Mouse (Mus musculus): ENCODE data around the gene Casz1.

Casz1 gene

DNA sequence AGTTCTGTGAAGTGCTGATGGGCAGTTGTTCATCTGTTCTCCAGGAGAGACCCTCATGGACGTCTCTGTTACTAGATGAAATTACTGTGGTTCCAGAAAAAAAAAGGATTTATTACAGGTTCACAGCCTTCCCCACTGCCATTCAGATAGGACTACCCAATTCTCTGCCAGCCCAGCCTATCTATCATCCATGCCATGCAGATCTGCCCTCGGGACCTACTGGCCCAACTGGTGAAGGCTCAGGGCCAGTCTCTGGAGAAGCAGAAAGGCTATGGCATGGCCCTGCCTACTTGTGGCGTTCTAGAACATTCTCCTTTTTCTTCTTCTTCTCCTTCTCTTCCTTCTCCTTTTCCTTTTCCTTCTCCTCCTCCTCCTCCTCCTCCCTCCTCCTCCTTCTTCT, 75.4 kb downstream of the Casz1 start:
- no peak for DNase-seq

DNA sequence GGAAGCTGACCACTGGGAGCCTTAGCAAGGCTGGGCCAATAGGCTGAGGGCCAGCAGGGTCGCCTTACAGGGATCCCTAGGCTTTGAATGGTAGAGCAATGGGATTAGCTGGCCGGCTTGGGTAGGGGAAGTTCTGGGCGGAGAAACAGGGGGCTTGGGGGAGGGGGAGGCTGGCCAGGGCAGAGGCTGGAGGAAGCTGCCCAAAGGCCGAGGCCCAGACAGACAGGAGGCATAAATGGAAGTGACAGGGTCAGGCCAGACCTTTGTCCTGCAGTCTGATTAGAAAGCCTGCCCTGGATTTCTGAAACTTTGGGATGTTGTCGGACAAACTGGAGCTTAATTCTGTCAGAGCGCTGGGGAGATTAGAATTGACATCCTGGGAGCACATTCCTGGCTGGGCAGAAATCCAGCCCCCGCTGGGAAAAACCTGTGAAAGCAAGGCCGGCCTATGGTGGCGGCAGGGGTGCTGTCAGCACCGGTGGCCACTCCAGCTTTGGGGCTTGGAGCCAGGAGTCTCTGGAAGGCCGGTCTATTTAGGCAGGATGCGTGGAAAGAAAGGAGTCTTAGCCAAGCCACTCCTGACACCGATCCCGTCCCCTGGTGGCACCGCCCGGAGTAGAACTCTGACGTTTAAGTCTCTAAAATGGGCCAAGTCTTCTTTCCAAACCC, 76.9 kb downstream of the Casz1 start:
- no peak for DNase-seq

DNA sequence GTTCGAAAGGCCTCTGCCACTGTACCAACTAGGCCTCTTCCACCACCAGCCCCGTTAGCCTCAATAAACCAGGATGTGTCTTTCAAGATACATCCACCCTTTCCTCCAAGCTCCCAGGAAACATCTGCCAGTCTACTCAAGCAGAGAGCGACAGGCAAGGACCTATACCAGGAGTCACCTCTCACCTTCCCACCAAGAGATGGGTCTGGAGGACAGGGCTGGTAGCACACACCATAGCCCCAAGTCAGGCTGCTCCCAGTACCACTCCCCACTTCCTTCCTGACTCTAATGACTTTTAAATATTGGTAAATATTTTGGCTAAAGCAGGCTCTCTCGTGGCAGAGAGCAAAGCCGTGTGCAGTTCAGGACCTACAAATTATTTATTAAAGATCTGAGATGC, 77.6 kb downstream of the Casz1 start:
- DNase-seq: no peak

DNA sequence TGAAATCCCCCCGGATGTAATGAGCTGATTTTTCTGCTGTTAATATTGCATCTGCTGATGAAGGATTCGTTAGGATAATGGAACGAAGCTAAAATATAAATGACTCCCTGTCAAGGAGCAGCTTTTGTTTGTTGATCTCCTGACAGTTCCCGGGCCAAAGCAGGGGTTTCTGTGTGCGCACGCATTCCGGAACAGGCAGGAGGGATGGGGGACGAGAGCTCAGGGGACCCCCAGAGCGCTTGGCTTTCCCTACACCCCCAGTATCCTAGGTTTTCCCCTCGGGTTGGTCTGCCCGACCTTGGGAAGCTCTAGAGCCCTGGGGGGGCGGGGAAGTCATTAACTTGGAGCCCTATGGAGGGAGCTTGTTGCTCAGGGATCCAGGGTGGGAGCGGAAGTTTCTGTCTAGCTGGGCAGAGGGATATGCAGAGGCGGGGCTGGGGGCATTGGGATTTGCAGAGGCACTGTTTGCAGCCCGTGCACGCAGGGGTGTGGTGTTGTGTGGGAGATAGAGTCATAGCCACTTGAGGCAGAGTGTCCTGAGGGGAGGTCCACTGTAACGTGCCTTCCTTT, 78.2 kb downstream of the Casz1 start:
- DNase-seq: no peak

DNA sequence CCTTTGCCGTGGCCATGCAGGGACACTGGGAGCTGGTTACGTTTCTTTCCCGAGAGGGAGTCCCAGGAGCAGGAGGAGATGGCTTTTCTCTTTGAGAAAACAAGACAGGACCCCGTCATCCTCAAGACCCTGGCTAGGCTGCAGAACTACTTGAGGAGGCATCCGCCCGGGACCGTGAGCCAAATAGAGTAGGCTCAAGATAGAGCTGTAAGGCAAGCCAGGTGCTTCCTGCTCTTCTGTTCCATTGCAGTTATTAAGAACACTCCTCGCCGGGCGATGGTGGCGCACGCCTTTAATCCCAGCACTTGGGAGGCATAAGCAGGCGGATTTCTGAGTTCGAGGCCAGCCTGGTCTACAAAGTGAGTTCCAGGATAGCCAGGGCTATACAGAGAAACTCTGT, 80.4 kb downstream of the Casz1 start:
- DNase-seq: no peak

DNA sequence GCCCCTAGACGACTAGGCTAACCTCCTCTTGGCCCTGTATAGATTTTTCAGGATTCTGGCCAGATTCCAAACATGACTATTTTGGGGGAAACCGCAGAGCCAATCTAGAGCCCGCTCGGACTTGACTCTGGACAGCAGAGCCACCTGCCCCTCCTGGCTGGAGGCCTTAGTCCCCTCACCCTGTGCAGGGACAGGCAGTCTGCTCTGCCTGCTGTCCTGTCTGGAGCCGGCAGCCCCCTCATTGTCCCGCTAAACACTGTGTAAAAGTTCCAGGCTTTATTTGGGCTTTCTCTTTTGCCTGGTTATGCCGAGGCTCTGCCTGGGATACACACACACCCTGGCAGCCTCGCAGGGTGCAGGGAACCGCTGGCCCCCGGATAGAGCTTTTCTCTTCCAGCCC, 81.2 kb downstream of the Casz1 start:
- no peak for DNase-seq

DNA sequence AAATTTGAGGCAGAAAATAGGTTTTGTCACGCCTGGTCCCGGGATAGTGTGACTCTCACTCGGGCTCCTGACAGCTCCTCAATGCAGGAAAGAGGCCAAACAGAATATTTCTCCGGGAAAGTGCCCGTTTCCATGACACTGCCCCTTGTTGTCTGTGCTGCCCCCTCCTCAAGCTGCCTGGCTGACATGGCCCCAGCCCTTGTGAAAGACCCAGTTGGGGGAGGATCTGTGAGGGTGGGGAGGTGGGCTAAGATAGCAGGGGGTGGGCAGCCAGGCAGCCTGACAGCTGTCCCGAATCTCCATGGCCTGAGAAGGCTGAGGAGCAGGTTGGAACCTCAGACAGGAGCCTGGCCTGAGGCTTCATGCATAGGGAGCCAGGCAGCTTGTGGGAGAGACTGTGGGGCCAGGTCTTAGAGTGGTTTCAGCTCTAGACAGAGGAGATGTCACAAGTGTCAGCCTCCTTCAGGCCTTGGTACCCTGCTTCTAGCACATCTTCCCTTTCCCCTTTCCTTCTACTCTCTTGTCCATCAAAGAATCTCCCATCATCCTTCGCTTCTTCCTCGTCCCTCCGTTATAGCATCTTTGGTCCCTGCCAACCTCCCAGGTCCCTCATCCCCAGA, 81.8 kb downstream of the Casz1 start:
- DNase-seq: no peak

DNA sequence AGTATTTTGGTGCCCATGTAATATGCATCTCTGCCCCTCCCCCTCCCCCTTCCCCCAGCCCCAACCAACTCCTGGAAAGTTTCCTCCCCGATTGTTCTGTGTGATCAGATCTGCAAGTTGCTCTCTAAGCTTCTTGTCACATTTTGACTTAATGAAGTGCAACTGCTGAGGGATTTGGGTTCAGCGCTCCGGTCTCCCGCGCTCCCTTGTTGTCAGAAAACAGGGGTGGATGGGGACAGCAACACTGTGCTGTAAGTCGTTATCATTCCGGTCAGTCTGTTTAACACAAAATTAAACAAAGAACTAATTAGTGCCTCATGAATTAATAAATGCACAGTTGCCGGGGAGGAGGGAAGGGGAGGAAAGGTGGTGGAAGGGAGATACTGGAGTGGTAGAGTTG, 84.0 kb downstream of the Casz1 start:
- no peak for DNase-seq

DNA sequence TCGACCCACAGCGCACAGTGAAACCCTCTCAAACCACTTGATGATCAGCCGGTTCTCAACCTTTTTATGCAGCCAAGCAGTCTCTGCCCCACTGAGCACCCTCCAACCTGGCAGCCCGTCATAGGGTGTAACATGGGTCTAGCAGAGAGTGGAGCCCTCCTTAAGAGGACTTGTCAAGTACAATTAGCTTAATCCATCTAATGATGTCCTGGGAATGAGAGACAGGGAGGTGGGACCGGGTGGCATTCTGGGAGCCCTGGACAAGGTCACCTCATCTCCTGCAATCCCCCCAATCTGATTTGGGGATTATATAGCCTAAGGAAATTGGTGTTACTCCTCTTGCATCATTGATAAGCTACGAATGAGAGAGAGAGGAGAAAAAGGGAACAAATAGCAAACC, 84.8 kb downstream of the Casz1 start:
- DNase-seq: no peak

DNA sequence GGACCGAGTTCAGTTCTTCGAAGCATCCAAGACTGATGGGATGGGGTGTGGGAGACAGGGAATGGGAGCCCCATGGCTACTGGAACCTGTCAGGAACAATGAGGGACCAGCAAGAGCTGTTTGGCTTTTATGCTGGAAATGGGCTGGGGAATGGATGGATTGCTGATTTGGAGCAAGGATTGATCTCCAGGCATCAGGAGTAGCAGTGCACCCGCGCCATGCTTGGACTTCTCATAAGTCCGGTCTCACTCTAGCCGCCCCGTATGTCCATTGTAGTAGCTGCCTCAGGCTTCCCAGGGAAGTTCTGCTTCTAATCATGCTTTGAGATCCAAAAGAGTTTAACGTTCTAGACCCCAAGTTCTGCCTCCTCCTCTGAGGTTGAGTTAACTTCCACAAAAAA, 86.2 kb downstream of the Casz1 start:
- no peak for DNase-seq

DNA sequence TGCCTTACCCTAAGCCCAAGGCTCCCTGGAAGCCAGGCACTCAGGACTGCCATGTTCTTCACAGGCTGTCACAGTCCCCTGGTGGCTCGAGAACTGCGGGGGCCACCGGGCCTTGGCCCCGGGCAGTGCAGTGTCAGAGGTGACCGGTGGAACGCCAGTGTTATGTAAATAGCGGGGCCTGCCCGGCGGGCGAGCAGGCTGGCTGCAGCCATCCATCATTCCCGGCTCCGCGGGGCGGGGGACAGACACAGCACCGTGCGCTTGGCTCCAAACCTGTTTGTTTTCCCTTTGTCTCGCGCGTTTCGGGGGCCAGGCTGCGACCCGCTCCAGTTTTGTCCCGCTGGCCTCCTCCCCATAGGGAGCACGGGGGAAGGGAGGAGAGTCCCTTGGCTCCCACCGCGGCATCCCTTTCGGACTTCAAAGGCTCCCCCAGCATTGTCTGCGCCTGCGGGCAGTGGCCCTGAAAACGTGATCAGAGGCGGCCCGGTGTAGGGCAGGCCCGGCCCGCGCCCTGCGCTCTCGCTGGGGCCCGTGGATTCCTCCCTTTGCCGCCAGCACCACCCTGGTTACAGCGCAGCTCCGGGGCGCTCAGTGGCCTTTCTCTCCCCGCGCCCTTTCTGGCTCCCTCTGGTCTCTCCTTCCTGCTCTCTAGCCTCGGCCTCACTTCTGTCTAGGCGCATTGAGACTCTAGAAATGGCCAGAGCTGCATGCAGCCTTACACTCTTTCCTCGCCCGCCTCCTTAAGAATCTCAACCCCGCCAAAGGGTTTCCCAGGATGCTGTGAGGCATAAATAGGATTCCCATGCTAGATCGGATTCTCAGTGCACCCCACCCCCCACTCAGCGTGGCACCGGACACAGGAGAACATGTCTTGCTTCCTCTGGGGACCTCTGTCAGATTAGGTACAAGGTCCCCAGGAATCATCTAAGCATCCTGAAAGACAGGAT, 86.9 kb downstream of the Casz1 start:
- no peak for DNase-seq

DNA sequence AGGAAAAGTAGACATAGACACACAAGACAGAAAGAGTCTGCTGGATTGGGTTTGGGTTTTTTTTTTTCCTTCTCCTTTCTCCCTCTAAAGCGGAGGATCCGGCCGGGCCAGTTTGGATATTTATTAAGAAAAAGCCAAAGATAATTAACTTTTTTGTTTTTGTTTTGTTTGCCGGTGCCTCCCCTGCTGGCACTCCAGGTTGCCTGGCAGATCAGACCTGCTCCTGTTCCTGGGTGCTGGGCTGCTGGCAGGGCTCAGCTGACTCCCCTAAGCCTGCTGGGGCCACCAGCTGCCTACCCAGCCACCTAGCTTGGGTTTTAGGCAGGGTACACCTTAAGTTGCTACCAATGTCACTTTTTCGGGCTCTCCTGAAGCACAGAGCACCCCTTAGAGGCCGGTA, 91.9 kb downstream of the Casz1 start:
- no peak for DNase-seq

DNA sequence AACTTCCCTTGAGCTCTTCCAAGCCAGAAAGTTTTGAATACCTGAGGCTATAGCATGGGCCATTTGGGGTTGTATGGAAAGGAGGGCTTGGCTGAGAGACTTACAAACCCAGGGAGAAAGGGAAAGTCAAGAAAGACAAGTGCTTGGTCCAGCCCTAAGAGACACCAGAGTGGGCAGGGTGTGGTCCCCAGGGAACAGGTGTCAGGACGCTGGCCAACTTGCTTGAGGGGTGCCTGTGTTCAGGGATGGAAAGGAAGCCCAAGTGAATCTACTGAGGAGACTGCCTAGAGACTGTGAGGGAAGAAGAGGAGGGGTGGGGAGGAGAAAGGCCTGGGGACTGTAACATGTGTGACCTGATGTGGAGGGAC, 95.7 kb downstream of the Casz1 start:
- DNase-seq: no peak

DNA sequence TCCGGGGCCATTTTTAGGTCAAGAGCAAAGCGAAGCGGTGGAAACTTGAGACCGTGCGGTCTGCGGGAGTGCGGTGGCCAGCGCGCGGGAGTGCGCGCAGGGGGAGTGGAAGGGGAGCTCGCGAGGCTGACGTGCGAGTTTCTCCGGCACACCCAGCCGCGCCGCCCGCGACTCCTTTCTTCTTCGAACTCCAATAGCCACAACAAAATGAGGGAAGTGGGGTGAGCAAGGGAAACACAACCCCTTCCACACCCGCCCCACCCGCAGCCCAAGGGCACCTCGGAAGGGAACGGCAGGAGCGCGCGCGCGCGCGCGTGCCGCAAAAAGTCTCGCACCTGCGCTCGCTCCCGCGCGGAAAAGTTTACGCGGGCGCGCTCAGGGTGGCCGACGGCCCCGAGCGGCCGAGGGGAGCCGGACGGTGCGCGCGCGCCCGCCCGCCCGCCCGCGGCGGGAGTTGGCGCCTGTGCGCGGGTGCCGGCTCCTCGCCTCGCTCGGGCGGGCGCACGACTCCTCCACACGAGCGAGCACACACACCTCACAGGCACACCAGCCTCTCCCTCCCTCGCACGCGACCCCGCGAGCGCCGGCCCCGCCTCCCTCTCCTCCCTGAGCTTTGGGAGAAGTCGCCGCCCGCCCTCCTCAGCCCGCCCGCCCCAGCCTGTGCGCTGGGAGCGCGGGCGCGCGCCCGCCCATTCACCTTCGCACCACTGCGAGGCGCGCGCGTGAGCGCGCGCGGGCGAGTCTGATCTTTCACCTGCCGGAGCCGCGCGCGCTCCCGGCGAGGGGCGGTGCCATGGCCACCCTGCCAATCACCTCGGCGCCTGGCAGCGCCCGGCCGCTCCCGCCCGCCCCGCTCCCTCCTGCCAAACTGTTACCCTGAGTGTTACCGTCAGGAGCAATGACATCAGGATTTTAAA, 96.3 kb downstream of the Casz1 start:
- DNase-seq: peak; percentile 86

DNA sequence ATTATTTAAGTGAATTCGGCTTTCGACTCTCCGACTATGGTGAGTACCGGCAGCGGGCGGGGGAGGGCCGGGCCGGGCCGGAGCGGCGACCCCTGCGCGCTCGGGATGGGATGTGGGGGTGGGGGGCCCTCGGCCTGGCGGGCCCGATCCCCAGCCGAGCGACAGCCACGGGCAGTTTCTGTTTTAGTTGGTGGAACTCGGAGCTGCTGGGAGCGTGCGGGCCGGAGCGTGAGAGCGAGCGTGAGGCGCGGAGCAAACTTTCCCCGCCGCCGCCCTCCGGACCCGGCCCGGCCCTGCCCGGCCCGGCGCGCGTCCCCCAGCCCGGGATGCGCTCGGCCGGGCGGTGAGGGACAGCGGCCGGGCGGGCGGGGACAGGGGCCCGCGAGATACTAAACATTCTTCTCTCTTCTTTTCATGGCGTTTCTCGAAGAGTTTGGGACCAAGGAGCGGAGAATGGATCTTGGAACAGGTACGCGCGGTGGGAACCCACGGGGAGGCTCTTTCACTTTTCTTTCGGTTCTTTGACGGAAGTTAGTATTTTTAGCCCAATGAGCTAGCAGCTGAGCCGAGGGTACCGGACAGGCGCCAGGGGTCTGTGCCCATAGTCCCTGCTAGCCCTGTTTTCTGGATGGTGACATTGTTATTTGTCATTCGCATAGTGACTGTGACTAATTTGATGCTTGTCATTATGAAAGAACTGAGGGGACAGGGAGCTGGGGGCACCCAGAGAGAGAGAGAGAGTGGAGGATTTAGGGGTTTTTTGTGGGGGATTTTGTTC, 97.2 kb downstream of the Casz1 start:
- peak; percentile 46 for DNase-seq

DNA sequence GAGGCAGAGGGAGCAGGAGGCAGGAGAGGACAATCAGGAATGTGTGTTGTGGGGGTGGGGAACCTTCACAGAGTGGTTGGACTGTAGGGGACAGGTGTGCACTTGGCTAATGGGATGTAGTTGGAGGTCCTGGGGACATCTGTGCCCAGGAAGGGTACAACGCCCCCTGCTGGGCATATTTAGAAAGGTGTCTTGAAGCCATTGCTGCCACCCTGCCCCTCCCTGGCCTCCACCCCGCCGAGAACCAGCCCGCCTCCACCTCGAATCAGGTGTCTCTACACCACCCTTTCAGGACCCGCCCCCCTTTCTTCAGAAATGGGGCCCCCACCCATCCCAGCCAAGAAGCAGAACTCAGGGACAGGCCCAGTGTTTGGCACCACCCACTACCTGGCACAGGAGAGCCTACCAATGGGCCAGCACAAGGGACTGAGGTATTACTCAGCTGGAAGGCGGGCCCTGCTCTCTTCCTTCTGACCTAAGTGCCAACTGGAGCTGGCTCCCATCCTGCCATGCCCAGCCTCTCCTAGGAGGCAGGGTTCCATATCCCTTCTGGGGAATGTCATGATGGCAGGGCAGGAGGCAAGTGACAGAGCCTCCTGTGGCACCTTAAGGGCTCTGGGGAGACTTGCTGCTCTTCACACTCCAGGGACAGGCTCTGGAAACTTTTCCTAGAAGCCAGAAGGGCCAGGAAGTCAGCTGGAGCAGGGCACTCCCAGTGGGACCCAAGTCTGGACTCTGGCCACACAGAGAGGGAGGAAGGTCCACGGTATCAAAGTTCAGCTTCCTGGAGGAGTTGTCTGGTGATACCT, 98.9 kb downstream of the Casz1 start:
- peak; percentile 57 for DNase-seq

DNA sequence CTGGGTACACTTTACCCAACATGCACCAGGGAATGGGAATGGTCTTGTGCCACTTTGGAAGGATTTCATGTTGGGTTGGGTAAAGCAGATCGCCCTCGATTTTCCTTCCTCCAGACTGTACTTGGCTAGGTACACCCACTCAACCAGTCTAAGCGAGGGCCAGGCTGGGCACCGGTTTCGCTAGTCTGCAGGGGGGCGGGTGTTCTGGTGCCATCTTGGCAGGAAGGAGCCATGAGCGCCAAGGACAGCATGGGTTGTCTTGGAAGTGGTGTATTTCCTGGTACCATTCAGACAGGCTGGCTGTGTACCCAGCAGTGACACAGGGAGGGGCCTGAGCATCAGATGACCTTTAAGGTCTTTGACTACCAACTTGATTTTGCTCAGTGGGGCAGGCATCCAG, 101.1 kb downstream of the Casz1 start:
- DNase-seq: no peak

DNA sequence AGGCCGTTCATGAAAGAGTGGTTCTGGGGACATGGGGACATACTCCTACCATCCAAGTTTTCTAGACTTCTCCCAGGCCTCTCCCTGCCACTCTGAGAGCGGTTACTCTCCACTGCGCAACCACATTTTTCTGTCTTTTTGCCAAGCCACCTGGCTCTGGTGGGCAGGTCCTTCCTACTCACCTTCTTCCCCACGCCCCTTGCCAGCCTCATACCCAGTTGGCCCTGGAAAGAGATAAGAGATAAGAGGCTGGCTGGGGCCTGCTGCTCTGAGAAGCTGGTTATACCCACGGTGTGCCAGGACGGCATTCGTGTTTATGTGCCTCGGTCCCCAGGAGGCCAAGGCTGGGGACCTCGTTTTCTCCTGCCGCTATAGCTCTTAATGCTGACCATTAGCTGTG, 102.6 kb downstream of the Casz1 start:
- no peak for DNase-seq

DNA sequence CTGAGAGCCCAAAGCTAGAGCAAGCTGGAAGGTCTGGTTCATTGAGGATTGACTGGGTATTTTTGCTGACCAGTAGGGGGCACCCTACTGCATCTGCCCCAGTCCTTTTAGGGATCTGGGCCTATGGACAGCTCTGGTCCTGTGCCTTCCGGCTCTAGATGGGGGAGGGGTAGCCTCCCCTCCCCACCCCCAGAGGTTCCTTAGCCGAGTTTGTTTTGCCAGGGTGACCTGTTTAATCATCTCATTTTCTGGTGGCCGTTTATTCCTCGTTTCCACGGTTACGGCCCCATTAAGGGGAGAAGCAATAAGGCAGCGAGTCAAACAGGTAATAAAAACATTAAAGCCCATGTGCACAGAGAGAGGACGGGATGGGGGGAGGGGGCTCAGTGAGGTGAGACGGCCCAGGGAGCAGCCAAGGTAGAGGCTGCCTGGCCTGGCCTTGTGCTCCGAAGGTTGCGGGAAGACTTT, 104.0 kb downstream of the Casz1 start:
- peak; percentile 24 for DNase-seq

DNA sequence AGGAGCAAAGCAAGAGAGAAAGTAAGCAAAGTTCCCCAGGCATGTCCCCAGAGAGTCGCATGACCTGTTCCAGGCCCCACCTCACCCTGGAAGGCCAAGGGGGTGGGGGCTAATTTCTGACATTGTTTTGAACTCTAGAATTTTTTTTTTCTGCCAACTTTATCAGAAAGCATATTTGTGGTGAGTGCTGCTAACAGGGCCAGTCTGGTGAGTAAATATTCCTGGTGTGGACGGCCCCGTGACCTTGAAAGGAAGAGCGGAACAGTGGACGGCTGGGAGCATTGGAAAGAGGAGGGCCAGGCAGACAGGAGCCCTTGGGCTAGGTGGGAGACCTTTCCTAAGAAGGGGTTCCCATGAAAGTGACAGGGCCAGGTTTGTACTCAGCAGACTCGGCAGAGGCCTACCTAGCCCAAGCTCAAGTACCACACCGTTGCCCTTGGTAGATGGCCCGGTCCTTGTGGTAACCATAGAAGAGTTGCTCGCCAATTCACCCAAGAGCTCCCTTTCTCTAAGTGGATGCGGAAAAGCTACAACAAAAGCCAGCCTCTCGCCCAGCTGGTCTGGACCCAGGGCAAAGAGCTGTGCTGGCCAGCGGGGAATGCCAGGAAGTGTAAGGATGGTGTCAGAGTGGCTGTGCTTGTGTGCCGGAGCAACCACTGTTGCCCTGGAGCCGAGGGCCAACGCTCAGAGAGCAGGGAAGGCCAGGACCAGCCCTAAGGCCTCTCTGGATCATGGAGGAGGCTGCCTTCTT, 104.7 kb downstream of the Casz1 start:
- DNase-seq: no peak
